In genomic region chr13:57440111-57440510, GRCm38 (mm10) we compare ENCODE assay signal across 18 mouse cellular contexts.
"Had no signal": no experiment of that assay in that cellular context is flagged by ENCODE, and none has a peak within 500 bp of the region (broad histone marks: within the 10 kb centered on the region; RNA-seq: fewer than 3 reads in every experiment).

No protein-coding gene starts in this region.

- H3K9me3 ChIP-seq: midbrain, embryonic 10.5 days; midbrain, embryonic 12.5 days; neural tube, embryonic 13.5 days; neural tube, embryonic 15.5 days had no signal

- H3K4me3 ChIP-seq: midbrain, embryonic 10.5 days; midbrain, embryonic 12.5 days; myocyte; neural tube, embryonic 13.5 days; neural tube, embryonic 15.5 days had no signal

- H3K27ac ChIP-seq: midbrain, embryonic 10.5 days; midbrain, embryonic 12.5 days; neural tube, embryonic 13.5 days; neural tube, embryonic 15.5 days had no signal

- DNase-seq: lung, embryonic 14.5 days; lung, postnatal 10 days; lung, postnatal 4 days; midbrain, embryonic 14.5 days; retina, postnatal 1 day; right cerebral cortex, adult 18-20 months; right cerebral cortex, postnatal 25 days; right cerebral cortex, postnatal 4 days; spleen, adult 18-20 months; thymus, adult 18-20 months; thymus, postnatal 14 days; thymus, postnatal 36 days had no signal

- ATAC-seq: midbrain, embryonic 16.5 days had no signal

- H3K27me3 ChIP-seq: neural tube, embryonic 13.5 days; neural tube, embryonic 15.5 days had no signal

- H3K4me1 ChIP-seq: midbrain, embryonic 10.5 days; midbrain, embryonic 12.5 days; neural tube, embryonic 13.5 days; neural tube, embryonic 15.5 days had no signal

- H3K36me3 ChIP-seq: midbrain, embryonic 10.5 days; midbrain, embryonic 12.5 days; neural tube, embryonic 15.5 days had no signal
